Comparison of ENCODE assay signal across 23 mouse cellular contexts in the genomic region with DNA sequence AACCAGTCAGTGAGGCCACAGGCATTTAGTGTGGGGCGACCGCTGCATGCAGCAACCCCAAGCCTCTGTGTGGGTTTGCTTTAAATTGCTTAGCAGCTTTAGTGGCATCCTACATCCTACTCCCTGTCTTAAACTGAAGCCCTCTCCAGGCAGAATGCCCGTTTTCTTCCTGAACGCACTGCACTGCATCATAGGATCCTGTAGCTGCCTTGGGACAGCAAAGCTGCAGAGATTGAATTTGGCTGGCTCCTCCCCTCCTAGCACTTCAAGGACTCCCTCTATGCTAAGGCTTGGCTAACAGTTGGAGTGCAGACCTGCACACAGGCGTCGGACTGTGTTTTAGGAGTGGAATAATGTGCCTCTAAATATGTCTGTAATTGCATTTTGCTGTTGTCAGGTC.
DNase-seq lines count a peak whose midpoint lies in the region.
"Had no signal": no experiment of that assay in that cellular context is flagged by ENCODE, and none has a peak within 500 bp of the region (broad histone marks: within the 10 kb centered on the region; RNA-seq: fewer than 3 reads in every experiment).

No protein-coding gene starts in this region.

- H3K27ac ChIP-seq in heart, embryonic 10.5 days, result no peak overlapping the region
- H3K27ac ChIP-seq: embryonic facial prominence, embryonic 10.5 days; forebrain, embryonic 15.5 days; gastrocnemius, adult 2 months; hindbrain, embryonic 10.5 days; intestine, embryonic 15.5 days; limb, embryonic 10.5 days; liver, embryonic 15.5 days; lung, embryonic 15.5 days; stomach, embryonic 15.5 days had no signal

- 48% methylated on average over 6 of the region's 6 CpGs for WGBS in heart, embryonic 10.5 days

- no peaks in the 10 kb centered on the region for H3K9me3 ChIP-seq in heart, embryonic 10.5 days
- H3K9me3 ChIP-seq: embryonic facial prominence, embryonic 10.5 days; forebrain, embryonic 15.5 days; hindbrain, embryonic 10.5 days; intestine, embryonic 15.5 days; limb, embryonic 10.5 days; liver, embryonic 15.5 days; lung, embryonic 15.5 days; stomach, embryonic 15.5 days had no signal

- no peaks in the 10 kb centered on the region for H3K36me3 ChIP-seq in heart, embryonic 10.5 days
- H3K36me3 ChIP-seq: embryonic facial prominence, embryonic 10.5 days; forebrain, embryonic 15.5 days; hindbrain, embryonic 10.5 days; intestine, embryonic 15.5 days; limb, embryonic 10.5 days; liver, embryonic 15.5 days; lung, embryonic 15.5 days; stomach, embryonic 15.5 days had no signal

- intact Hi-C loops in heart, postnatal 14 days (cut with DNase I), result loop anchor here (5.0 to 10.0 kb wide), 3 partner anchors 940 to 1323 kb away; no protein-coding TSS in a partner anchor

- H3K4me3 ChIP-seq in heart, embryonic 10.5 days, result no peak overlapping the region
- H3K4me3 ChIP-seq: embryonic facial prominence, embryonic 10.5 days; forebrain, embryonic 15.5 days; gastrocnemius, adult 2 months; hindbrain, embryonic 10.5 days; intestine, embryonic 15.5 days; limb, embryonic 10.5 days; liver, embryonic 15.5 days; lung, embryonic 15.5 days; stomach, embryonic 15.5 days had no signal

- no peaks in the 10 kb centered on the region; the same call in 1 of the 2 replicates for H3K27me3 ChIP-seq in heart, embryonic 10.5 days (ENCODE audit: insufficient read depth, poor library complexity, severe bottlenecking)
- H3K27me3 ChIP-seq: forebrain, embryonic 15.5 days; liver, embryonic 15.5 days; lung, embryonic 15.5 days; stomach, embryonic 15.5 days had no signal

- DNase-seq in adrenal gland, adult 2 months, result peak; percentile 34
- no peak for DNase-seq in adrenal gland, postnatal 25 days
- DNase-seq in heart, embryonic 10.5 days (ENCODE audit: low spot score), result peak; percentile 54
- DNase-seq in heart, postnatal 14 days, result no peak
- DNase-seq in brain, adult 2 months (ENCODE audit: low read depth, low spot score), result peak; percentile 81
- peak; percentile 32 to 65 for DNase-seq in right cerebral cortex, postnatal 36 days (ENCODE audit: low spot score in 2 of 2)
- no peak for DNase-seq in B cell, adult 2 months
- DNase-seq: cerebellum, adult 9-11 months; gastrocnemius, adult 2 months; kidney, adult 8-10 months; kidney, postnatal 14 days; liver; lung, postnatal 36 days; thymus, adult 18-20 months; thymus, postnatal 36 days had no signal

- H3K4me1 ChIP-seq in heart, embryonic 10.5 days, result no peaks in the 10 kb centered on the region
- H3K4me1 ChIP-seq: embryonic facial prominence, embryonic 10.5 days; forebrain, embryonic 15.5 days; intestine, embryonic 15.5 days; limb, embryonic 10.5 days; liver, embryonic 15.5 days; lung, embryonic 15.5 days; stomach, embryonic 15.5 days had no signal

Comparison
In these comparisons a context has a peak if more than half of its experiments do, and no peak if none do; other contexts are left out.
1. DNase-seq: peak in adrenal gland, adult 2 months (single experiment), heart, embryonic 10.5 days (single experiment), brain, adult 2 months (single experiment) and right cerebral cortex, postnatal 36 days (2 of 2); none in adrenal gland, postnatal 25 days (single experiment), heart, postnatal 14 days (0 of 2) and B cell, adult 2 months (0 of 2).